Mouse (Mus musculus) kidney, adult 2 months (tissue): ENCODE measurements around the gene Ddost. TPM values are rescaled to one million over a fixed set of nuclear protein-coding genes. Genes with fewer than 3 reads are reported as not detected.

Experiments used
- DNase-seq: peaks from one replicate; pipeline ENCODE4 v3.0.0; 2021
- H3K27ac ChIP-seq: fragments of 200-500 bp; 2 replicates; pipeline ENCODE4 v1.5.1; 2012; ENCODE audit warnings: low read depth, low read length, control low read depth, inconsistent platforms; ENCODE audit not compliant: insufficient read depth
- H3K27me3 ChIP-seq: fragments of 200-500 bp; replicated peaks from 2 replicates; pipeline ENCODE4 v1.6.1; 2012; ENCODE audit warnings: mild to moderate bottlenecking, moderate library complexity, low read length, inconsistent platforms; ENCODE audit not compliant: control insufficient read depth, insufficient read depth
- H3K36me3 ChIP-seq: fragments of 200-500 bp; 2 replicates; pipeline ENCODE4 v1.6.1; 2012; ENCODE audit warnings: mild to moderate bottlenecking, moderate library complexity, low read length, inconsistent platforms; ENCODE audit not compliant: control insufficient read depth, insufficient read depth
- H3K4me1 ChIP-seq: fragments of 200-500 bp; 2 replicates; pipeline ENCODE4 v1.6.1; 2011; ENCODE audit warnings: low read length; ENCODE audit not compliant: control insufficient read depth, insufficient read depth
- H3K4me3 ChIP-seq: fragments of 200-500 bp; 2 replicates; pipeline ENCODE4 v1.5.1; 2011; ENCODE audit warnings: mild to moderate bottlenecking, low read depth, low read length, control low read depth; ENCODE audit not compliant: insufficient read depth
- CTCF ChIP-seq: fragments of 200-500 bp; conservative IDR thresholded peaks from 2 replicates; pipeline ENCODE4 v1.5.1; 2011; ENCODE audit warnings: low read depth, mild to moderate bottlenecking, control low read depth, low read length, moderate library complexity, mixed read lengths; ENCODE audit not compliant: insufficient read depth, insufficient read length
- POLR2A ChIP-seq: fragments of 200-500 bp; IDR thresholded peaks from one replicate; pipeline ENCODE4 v1.6.1; 2011; ENCODE audit warnings: low read depth, low read length, control low read depth
- WGBS: fragments of 180-500 bp; shearing (Covaris S2); methylation state at CpG from one replicate; pipeline ENCODE4 v1.1.7; 2018; 5-methylcytosine and 5-hydroxymethylcytosine counted together
- polyA plus RNA-seq: library from polyadenylated mRNA; depleted of rRNA; stranded (reverse); fragments of >200 nt; gene quantifications from 2 replicates; pipeline ENCODE4 v1.2.3, GENCODE M21; 2012

Ddost gene
- polyA plus RNA-seq, 1 experiment: 157 TPM

- Histone ChIP-seq H3K36me3 (no peaks in the 10 kb centered on the region), H3K4me3 (no peak overlapping the region), H3K4me1 (peaks cover 4% of the 10 kb centered on the region), H3K27ac (no peak overlapping the region), H3K27me3 (no peaks in the 10 kb centered on the region)
- no peak for TF ChIP-seq POLR2A
- TF ChIP-seq CTCF: no peak
- 85% methylated on average over 10 of the region's 10 CpGs for WGBS
- DNase-seq: no peak
These were observed 3.2 kb upstream of the Ddost start for GRCm38 (mm10) chr4:138301271-138301780.

DNA sequence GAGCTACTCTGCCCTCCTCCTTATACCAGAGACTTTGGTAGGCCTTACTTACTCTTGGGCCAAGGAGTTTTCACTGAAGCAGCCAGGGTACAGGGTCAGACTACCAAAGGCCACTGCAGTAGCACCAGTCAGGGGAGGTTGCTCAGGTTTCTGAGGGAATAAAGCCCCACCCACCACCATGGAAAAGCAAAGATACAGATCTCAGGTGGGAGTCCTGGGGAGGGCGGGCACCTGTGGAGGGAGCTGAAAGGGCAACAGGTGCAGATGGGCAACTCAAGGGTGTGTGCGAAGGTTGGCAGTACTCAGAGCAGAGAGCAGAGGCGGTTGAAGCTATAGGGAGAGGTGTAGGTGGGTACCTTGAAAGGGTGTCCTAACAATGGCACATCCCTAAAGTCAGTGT, 1.5 kb upstream of the Ddost start:
- Histone ChIP-seq H3K27me3 (no peaks in the 10 kb centered on the region), H3K4me1 (peaks cover 4% of the 10 kb centered on the region), H3K27ac (no peak overlapping the region), H3K36me3 (no peaks in the 10 kb centered on the region), H3K4me3 (no peak overlapping the region)
- no peak for DNase-seq
- WGBS: 94% methylated on average over 3 of the region's 3 CpGs
- no peak for TF ChIP-seq CTCF
- no peak for TF ChIP-seq POLR2A

DNA sequence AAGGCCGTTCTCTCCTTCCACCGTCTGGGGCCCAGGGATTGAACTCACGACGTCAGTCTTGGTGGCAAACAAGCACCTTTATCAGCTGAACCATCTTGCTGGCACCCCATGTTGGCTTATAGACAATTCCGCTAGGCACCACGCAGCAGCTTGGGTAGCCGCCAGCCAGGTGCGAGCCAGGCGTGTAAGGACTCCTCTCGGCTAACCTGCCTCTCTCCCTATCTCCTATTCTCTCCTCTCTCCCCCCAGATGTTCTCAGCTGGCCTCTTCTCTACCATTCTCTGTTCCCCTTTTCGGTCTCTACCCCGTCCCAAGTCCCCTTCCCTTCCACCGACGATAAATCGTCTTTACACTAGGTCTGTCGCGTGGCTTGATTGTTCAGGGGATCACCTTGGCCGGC, 788 bp upstream of the Ddost start:
- Histone ChIP-seq H3K27ac (no peak overlapping the region), H3K4me1 (peaks cover 4% of the 10 kb centered on the region), H3K27me3 (no peaks in the 10 kb centered on the region), H3K36me3 (no peaks in the 10 kb centered on the region), H3K4me3 (no peak overlapping the region)
- no peak for TF ChIP-seq POLR2A
- no peak for TF ChIP-seq CTCF
- DNase-seq: no peak
- WGBS: 13% methylated on average over 18 of the region's 18 CpGs

- no peaks in the 10 kb centered on the region for H3K27me3 ChIP-seq
- H3K4me3 ChIP-seq: no peak overlapping the region
- peaks cover 4% of the 10 kb centered on the region for H3K4me1 ChIP-seq
- no peak for DNase-seq
- 80% methylated on average over 3 of the region's 3 CpGs for WGBS
- no peaks in the 10 kb centered on the region for H3K36me3 ChIP-seq
- TF ChIP-seq CTCF (no peak), POLR2A (no peak)
- H3K27ac ChIP-seq: no peak overlapping the region
These were observed 2.5 kb downstream of the Ddost start for GRCm38 (mm10) chr4:138307025-138307424.

DNA sequence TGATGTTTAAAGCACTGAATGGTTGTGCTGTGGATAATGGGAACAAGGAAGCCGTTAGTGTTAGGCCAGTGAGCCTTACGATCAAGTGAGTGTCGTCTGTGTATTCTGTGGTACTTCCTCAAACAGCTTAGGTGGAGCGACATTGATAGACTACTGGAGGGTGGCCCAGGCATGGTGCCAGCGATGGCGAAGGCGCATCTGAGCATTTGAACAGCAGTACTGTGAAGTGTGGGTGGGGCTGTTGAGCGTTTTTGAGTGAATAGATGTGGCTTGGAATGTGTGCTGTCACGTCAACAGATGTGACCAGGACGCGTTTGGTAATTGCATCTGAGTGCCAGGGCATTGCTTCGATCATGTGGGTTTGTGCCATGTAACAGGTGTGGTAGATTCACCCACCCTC, 3.2 kb downstream of the Ddost start:
- Histone ChIP-seq H3K4me1 (peaks cover 4% of the 10 kb centered on the region), H3K4me3 (no peak overlapping the region), H3K27ac (no peak overlapping the region), H3K36me3 (no peaks in the 10 kb centered on the region), H3K27me3 (no peaks in the 10 kb centered on the region)
- TF ChIP-seq POLR2A (no peak), CTCF (no peak)
- DNase-seq: no peak
- 87% methylated on average over 12 of the region's 12 CpGs for WGBS

- no peaks in the 10 kb centered on the region for H3K27me3 ChIP-seq
- no peaks in the 10 kb centered on the region; the same call in 1 of the 2 replicates for H3K36me3 ChIP-seq
- 87% methylated on average over 19 of the region's 19 CpGs for WGBS
- TF ChIP-seq POLR2A (no peak), CTCF (no peak)
- no peak for DNase-seq
- no peak overlapping the region for H3K27ac ChIP-seq
- H3K4me3 ChIP-seq: no peak overlapping the region
- peaks cover 4% of the 10 kb centered on the region for H3K4me1 ChIP-seq
These were observed 5.9 kb downstream of the Ddost start for GRCm38 (mm10) chr4:138310311-138310910.

GRCm38 (mm10) chr4:138311595-138311994, 7.1 kb downstream of the Ddost start:
- H3K27me3 ChIP-seq: no peaks in the 10 kb centered on the region
- no peaks in the 10 kb centered on the region for H3K4me1 ChIP-seq
- no peaks in the 10 kb centered on the region; the same call in 1 of the 2 replicates for H3K36me3 ChIP-seq
- H3K27ac ChIP-seq: no peak overlapping the region
- H3K4me3 ChIP-seq: no peak overlapping the region
- DNase-seq: peak; percentile 75
- TF ChIP-seq CTCF (peak; percentile 92), POLR2A (no peak)
- whole genome bisulfite sequencing: 49% methylated on average over 8 of the region's 8 CpGs
